Mouse (Mus musculus): ENCODE data around the gene Dffa.

- TF ChIP-seq CTCF (IDR thresholded peaks at IDR 0.05; ENCODE audit: low read depth) = no peak
- no peak for TF ChIP-seq EP300 (IDR thresholded peaks at IDR 0.05; ENCODE audit: low read depth)
These were observed 28.0 kb downstream of the Dffa start for GRCm38 (mm10) chr4:149131789-149132565.

Data from liver, embryonic 14.5 days (tissue).